ENCODE assay signal across 25 mouse cellular contexts in genomic region chr16:17977840-17978239, GRCm38 (mm10). TPM values are rescaled to one million over a fixed set of nuclear protein-coding genes. Genes with fewer than 3 reads are reported as not detected.
"Had no signal": no experiment of that assay in that cellular context is flagged by ENCODE, and none has a peak within 500 bp of the region (broad histone marks: within the 10 kb centered on the region; RNA-seq: fewer than 3 reads in every experiment).

No protein-coding gene starts in this region.

RNA-seq across cellular contexts. Expression of gene Vpreb2, which starts 2.4 kb away (rescaled TPM):
- polyA plus RNA-seq: limb, embryonic 10.5 days; limb, embryonic 11.5 days; limb, embryonic 12.5 days; limb, embryonic 13.5 days; limb, embryonic 14.5 days; limb, embryonic 15.5 days; liver, adult 2 months; liver, embryonic 11.5 days; liver, embryonic 12.5 days; lung, adult 2 months; lung, embryonic 14.5 days; lung, embryonic 15.5 days; lung, embryonic 16.5 days; macrophage; midbrain, embryonic 10.5 days; midbrain, embryonic 11.5 days; midbrain, embryonic 12.5 days; midbrain, embryonic 13.5 days; midbrain, embryonic 14.5 days; midbrain, embryonic 15.5 days; midbrain, embryonic 16.5 days; midbrain, postnatal 0 days; myocyte; neural tube, embryonic 11.5 days; neural tube, embryonic 12.5 days had no signal
